Mouse (Mus musculus) heart, embryonic 16.5 days (tissue): ENCODE data around the gene Ankrd13a. TPM values are rescaled to one million over a fixed set of nuclear protein-coding genes. Genes with fewer than 3 reads are reported as not detected.

Source experiments
- ATAC-seq: fragments of 200-750 bp; cut with Nextera tagmentation; replicated peaks from 2 replicates; pipeline ENCODE4 v1.8.0; 2017; ENCODE audit warnings: moderate number of reproducible peaks; ENCODE audit not compliant: insufficient read depth, low FRiP score; ENCODE audit errors: extremely low read depth
- H3K27ac ChIP-seq: fragments of 300-500 bp; sonication (generic); 2 replicates; pipeline ENCODE4 v1.5.1; 2014; ENCODE audit warnings: mild to moderate bottlenecking, low read length, control low read depth, moderate library complexity
- H3K27me3 ChIP-seq: fragments of 300-500 bp; sonication (generic); 2 replicates; pipeline ENCODE4 v1.6.1; 2014; ENCODE audit warnings: low read length, mixed read lengths; ENCODE audit not compliant: control insufficient read depth, insufficient read depth
- H3K36me3 ChIP-seq: fragments of 300-500 bp; sonication (generic); 2 replicates; pipeline ENCODE4 v1.6.1; 2014; ENCODE audit not compliant: control insufficient read depth, insufficient read depth
- H3K4me1 ChIP-seq: fragments of 300-500 bp; sonication (generic); 2 replicates; pipeline ENCODE4 v1.6.1; 2014; ENCODE audit warnings: low read length, mixed read lengths; ENCODE audit not compliant: control insufficient read depth, insufficient read depth
- H3K4me2 ChIP-seq: fragments of 300-500 bp; sonication (generic); 2 replicates; pipeline ENCODE4 v1.6.1; 2014; ENCODE audit warnings: low read depth, mild to moderate bottlenecking, control low read depth, low read length
- H3K4me3 ChIP-seq: fragments of 300-500 bp; sonication (generic); 2 replicates; pipeline ENCODE4 v1.5.1; 2014; ENCODE audit warnings: mild to moderate bottlenecking, control low read depth, low read length
- H3K9ac ChIP-seq: fragments of 300-500 bp; sonication (generic); 2 replicates; pipeline ENCODE4 v1.6.1; 2014; ENCODE audit warnings: low read length, control low read depth
- H3K9me3 ChIP-seq: fragments of 300-500 bp; sonication (generic); replicated peaks from 2 replicates; pipeline ENCODE4 v1.6.1; 2016; ENCODE audit warnings: low read length; ENCODE audit not compliant: control insufficient read depth
- WGBS: fragments of 180-500 bp; shearing (Covaris S2); extraction: QIAGEN DNeasy Blood & Tissue Kit; methylation state at CpG from one replicate; pipeline ENCODE4 v1.1.7; 2014; 5-methylcytosine and 5-hydroxymethylcytosine counted together
- polyA plus RNA-seq: library from polyadenylated mRNA; unstranded; fragments of >200 nt; fragmentation: Nextera tagmentation; extraction: Ambion mirVana; gene quantifications from 2 replicates; pipeline ENCODE4 v1.2.1, GENCODE M21; 2015

Gene Ankrd13a
- polyA plus RNA-seq, 1 experiment from 2014 or later = 28.4 TPM

DNA sequence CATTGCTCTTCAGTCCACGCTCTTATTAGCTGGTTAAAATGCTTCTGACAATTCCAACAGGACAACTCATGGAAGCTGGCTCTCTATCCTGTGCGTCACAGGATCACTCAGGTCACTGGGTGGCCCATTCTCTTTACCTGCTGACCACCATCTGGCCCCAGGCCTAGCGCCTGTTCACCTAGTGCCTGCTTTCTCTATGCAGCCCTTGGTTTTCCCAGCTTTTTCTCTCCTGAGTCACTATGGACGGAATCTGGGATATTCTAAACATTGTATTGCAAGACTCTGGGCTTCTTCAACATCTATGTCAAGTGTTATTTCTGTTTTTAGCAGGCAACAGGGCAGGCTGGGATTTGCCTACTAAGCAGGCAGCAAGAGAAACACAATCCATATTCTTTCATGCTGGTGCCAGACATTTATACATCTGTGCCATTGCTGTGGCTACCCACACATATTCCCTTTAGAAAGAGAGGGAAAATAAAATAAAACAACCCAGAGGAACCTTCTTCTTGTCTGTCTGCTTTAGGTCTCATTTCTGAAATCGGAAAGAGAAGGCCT lies 14.9 kb upstream of the Ankrd13a start:
- H3K9me3 ChIP-seq = no peaks in the 10 kb centered on the region
- peaks cover 50% of the 10 kb centered on the region for H3K36me3 ChIP-seq
- no peaks in the 10 kb centered on the region for H3K4me1 ChIP-seq
- no peak overlapping the region for H3K27ac ChIP-seq
- WGBS = 90% methylated on average over 5 of the region's 5 CpGs
- no peak overlapping the region for H3K4me3 ChIP-seq
- H3K4me2 ChIP-seq = no peak overlapping the region
- no peak for ATAC-seq
- no peak overlapping the region for H3K9ac ChIP-seq
- no peaks in the 10 kb centered on the region for H3K27me3 ChIP-seq

GRCm38 (mm10) chr5:114761980-114762379 lies 12.5 kb upstream of the Ankrd13a start:
- peak; percentile 43; the same call in 1 of the 2 replicates for ATAC-seq
- Histone ChIP-seq H3K4me3 (no peak overlapping the region), H3K36me3 (peaks cover 49% of the 10 kb centered on the region), H3K4me1 (no peaks in the 10 kb centered on the region), H3K27ac (no peak overlapping the region), H3K9me3 (no peaks in the 10 kb centered on the region), H3K27me3 (no peaks in the 10 kb centered on the region), H3K9ac (no peak overlapping the region), H3K4me2 (no peak overlapping the region)
- 44% methylated on average over 8 of the region's 8 CpGs for WGBS

DNA sequence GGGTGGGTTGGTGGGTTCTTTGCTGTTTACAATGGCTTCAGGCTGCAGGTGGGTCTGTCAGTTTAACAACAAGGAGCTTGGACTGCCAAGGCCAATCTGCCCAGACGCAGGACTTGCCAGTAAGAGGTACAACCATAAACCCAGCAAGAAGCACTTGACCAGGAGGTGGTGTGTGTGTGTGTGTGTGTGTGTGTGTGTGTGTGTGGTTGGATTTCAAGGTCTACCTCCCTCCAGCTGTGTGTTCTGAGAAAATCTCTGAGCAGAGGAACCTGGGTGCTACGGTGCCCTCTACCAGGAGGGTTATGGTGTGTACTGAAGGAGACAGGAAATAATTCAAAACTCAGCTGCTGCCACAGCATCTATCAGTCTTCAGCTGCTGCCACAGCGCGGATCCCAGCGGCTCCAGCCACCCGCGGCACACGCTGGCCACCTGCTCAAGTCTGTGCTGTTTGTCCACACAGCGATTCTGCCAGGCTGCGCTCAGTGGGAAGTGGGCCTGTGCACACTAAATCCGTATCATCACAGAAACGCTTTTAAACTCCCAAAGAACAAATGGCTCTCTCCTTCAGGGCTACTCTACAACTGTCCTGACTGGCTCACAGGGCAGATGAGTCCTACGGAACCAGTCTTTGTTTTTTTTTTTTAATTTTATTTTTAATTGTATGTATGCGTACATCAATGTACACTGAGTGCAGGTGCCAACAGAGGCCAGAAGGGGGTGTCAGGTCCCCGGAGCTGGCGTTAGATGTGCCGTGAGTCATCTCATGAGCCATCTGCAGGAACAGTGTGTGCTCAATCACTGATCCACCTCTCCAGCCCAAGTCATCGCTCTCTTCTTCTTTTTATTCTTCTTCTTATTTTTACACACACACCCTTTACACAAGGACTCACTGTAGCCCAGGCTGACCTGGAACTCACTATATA lies 9.4 kb upstream of the Ankrd13a start:
- Histone ChIP-seq H3K9ac (no peak overlapping the region), H3K4me2 (no peak overlapping the region), H3K27me3 (no peaks in the 10 kb centered on the region), H3K4me3 (no peak overlapping the region), H3K36me3 (peaks cover 34% of the 10 kb centered on the region), H3K4me1 (0 out of 2 replicates have a peak, but pooled peaks cover 3% of the 10 kb centered on the region), H3K27ac (no peak overlapping the region), H3K9me3 (no peaks in the 10 kb centered on the region)
- WGBS = 90% methylated on average over 18 of the region's 18 CpGs
- ATAC-seq = no peak

- WGBS = 79% methylated on average over 8 of the region's 8 CpGs
- peaks cover 28% of the 10 kb centered on the region for H3K36me3 ChIP-seq
Measured at GRCm38 (mm10) chr5:114766686-114767085, 7.8 kb upstream of the Ankrd13a start.

DNA sequence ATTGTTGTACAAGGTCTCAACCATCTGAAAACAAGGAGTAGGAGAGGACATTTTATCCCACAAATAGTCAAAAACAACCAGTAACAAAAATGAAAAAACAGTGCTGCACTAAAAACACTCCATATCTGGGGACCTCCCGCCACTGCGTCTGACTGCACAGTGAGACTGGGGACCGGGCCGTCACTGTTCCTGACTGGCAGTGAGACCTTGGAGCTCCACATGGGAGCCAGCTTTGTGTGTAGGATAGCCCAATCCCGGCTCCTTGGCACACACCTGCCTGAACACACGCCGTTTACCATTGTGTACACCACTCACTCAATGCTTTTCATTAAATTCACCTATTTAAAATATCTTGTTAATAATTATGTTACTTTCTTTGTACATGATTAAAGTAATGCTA lies 7.3 kb upstream of the Ankrd13a start:
- H3K27ac ChIP-seq = no peak overlapping the region
- H3K4me1 ChIP-seq = peaks cover 10% of the 10 kb centered on the region; the same call in 1 of the 2 replicates
- peaks cover 28% of the 10 kb centered on the region for H3K36me3 ChIP-seq
- H3K4me3 ChIP-seq = no peak overlapping the region
- WGBS = 88% methylated on average over 7 of the region's 7 CpGs
- no peak for ATAC-seq
- no peak overlapping the region for H3K9ac ChIP-seq
- no peaks in the 10 kb centered on the region for H3K9me3 ChIP-seq
- H3K27me3 ChIP-seq = no peaks in the 10 kb centered on the region
- no peak overlapping the region for H3K4me2 ChIP-seq

More at GRCm38 (mm10) chr5:114766686-114767085, 7.8 kb upstream of the Ankrd13a start:
- no peak overlapping the region for H3K4me3 ChIP-seq
- H3K9ac ChIP-seq = no peak overlapping the region
- no peak for ATAC-seq
- H3K27me3 ChIP-seq = no peaks in the 10 kb centered on the region
- H3K9me3 ChIP-seq = no peaks in the 10 kb centered on the region
- H3K27ac ChIP-seq = no peak overlapping the region
- H3K4me2 ChIP-seq = no peak overlapping the region
- H3K4me1 ChIP-seq = peaks cover 6% of the 10 kb centered on the region; the same call in 1 of the 2 replicates

GRCm38 (mm10) chr5:114769786-114770185 lies 4.7 kb upstream of the Ankrd13a start:
- H3K9ac ChIP-seq = no peak overlapping the region
- peaks cover 15% of the 10 kb centered on the region for H3K4me1 ChIP-seq
- no peak overlapping the region for H3K4me2 ChIP-seq
- H3K27ac ChIP-seq = no peak overlapping the region
- ATAC-seq = no peak
- H3K36me3 ChIP-seq = peaks cover 9% of the 10 kb centered on the region
- no peaks in the 10 kb centered on the region for H3K9me3 ChIP-seq
- no peak overlapping the region for H3K4me3 ChIP-seq
- H3K27me3 ChIP-seq = no peaks in the 10 kb centered on the region
- 87% methylated on average over 8 of the region's 8 CpGs for WGBS

DNA sequence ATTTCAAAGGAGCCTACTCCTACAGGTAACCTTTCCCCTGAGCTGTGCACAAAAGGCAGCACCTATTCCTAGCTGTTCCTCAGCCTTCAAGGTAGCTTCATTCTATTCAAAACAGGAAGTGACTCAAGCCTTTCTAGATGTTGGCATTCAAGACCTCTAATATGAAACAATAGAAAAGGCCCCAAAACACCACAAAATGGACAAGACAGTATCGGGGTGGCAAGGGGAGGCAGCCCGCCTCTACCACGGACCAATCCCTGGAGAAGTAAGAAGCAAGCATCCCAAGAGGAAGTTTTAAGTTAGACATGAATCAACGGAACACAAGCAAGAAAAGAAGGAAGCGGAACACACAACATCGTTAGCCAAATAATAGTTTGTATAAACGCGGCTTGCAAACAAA lies 2.7 kb upstream of the Ankrd13a start:
- Histone ChIP-seq H3K27ac (no peak overlapping the region; the same call in 1 of the 2 replicates), H3K9me3 (no peaks in the 10 kb centered on the region), H3K4me3 (peak overlapping the region; percentile 86), H3K4me2 (peak overlapping the region; percentile 78), H3K27me3 (no peaks in the 10 kb centered on the region), H3K36me3 (no peaks in the 10 kb centered on the region), H3K9ac (peak overlapping the region; percentile 98), H3K4me1 (peaks cover 25% of the 10 kb centered on the region)
- WGBS = 69% methylated on average over 8 of the region's 8 CpGs
- no peak for ATAC-seq

DNA sequence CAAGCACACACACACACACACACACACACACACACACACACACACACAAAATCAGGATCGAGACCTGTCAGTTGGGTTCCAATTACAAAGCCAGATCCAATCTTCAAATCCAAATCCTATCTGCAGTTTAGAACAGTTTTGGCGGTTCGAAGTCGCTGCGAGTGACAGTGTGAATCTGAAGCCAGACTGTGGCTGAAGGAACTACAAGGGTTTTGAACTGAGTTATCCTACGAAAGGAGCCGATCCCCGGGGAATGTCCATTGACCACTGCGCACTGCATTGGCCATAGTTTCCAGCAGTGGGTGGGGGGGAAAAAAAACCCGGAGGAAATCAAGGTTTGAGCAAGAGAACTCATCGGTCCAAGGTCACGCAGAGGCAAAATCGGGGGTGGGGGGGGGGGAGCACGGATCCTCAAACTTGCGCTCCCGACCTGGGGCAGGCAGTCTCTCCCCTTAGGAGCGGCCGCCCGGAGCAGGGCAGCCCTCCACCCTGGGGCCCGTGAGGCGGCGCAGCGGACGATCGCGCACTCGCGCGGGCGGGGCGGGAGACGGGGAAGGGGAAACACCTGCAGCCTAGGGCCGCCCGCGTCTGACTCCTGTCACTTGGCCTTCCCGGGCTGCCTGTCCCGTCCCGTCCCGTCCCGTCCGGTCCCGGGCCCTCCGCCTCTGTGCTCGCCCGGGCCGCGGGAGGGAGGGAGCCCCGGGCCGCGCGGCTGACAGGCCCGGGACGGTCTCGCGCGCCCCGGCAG lies 1.8 kb upstream of the Ankrd13a start:
- WGBS = 1% methylated on average over 38 of the region's 57 CpGs
- Histone ChIP-seq H3K4me1 (peaks cover 25% of the 10 kb centered on the region), H3K9me3 (no peaks in the 10 kb centered on the region)

More for the DNA sequence above, 1.8 kb upstream of the Ankrd13a start:
- Histone ChIP-seq H3K27me3 (no peaks in the 10 kb centered on the region), H3K4me3 (peak overlapping the region; percentile 86), H3K9ac (peak overlapping the region; percentile 98), H3K36me3 (no peaks in the 10 kb centered on the region), H3K27ac (peak overlapping the region; percentile 90), H3K4me2 (peak overlapping the region; percentile 78)
- ATAC-seq = peak; percentile 56
